Mouse (Mus musculus) forebrain, embryonic 12.5 days (tissue): ENCODE results near the gene Gm48552. TPM values are rescaled to one million over a fixed set of nuclear protein-coding genes. Genes with fewer than 3 reads are reported as not detected.

Source experiments
- ATAC-seq: fragments of 200-750 bp; cut with Nextera tagmentation; 2 replicates; pipeline ENCODE4 v1.8.0; 2017; ENCODE audit warnings: moderate TSS enrichment; ENCODE audit not compliant: low FRiP score
- H3K27ac ChIP-seq: fragments of 300-500 bp; sonication (generic); 2 replicates; pipeline ENCODE4 v1.5.1; 2016; ENCODE audit warnings: mild to moderate bottlenecking
- H3K27me3 ChIP-seq: fragments of 300-500 bp; sonication (generic); 2 replicates; pipeline ENCODE4 v1.6.1; 2016; ENCODE audit warnings: mild to moderate bottlenecking
- H3K36me3 ChIP-seq: fragments of 300-500 bp; sonication (generic); replicated peaks from 2 replicates; pipeline ENCODE4 v1.6.1; 2016; ENCODE audit warnings: mild to moderate bottlenecking
- H3K4me1 ChIP-seq: fragments of 300-500 bp; sonication (generic); 2 replicates; pipeline ENCODE4 v1.6.1; 2016
- H3K4me2 ChIP-seq: fragments of 300-500 bp; sonication (generic); 2 replicates; pipeline ENCODE4 v1.6.1; 2016; ENCODE audit warnings: mild to moderate bottlenecking, moderate library complexity
- H3K4me3 ChIP-seq: fragments of 300-500 bp; sonication (generic); replicated peaks from 2 replicates; pipeline ENCODE4 v1.5.1; 2016; ENCODE audit warnings: mild to moderate bottlenecking
- H3K9ac ChIP-seq: fragments of 300-500 bp; sonication (generic); 2 replicates; pipeline ENCODE4 v1.6.1; 2016; ENCODE audit warnings: mild to moderate bottlenecking
- H3K9me3 ChIP-seq: fragments of 300-500 bp; sonication (generic); 2 replicates; pipeline ENCODE4 v1.6.1; 2016
- WGBS: fragments of 180-500 bp; shearing (Covaris S2); methylation state at CpG from one replicate; pipeline ENCODE4 v1.1.7; 2016; 5-methylcytosine and 5-hydroxymethylcytosine counted together
- polyA plus RNA-seq: library from polyadenylated mRNA; unstranded; fragments of >200 nt; fragmentation: Nextera tagmentation; extraction: Ambion mirVana; gene quantifications from 2 replicates; pipeline ENCODE4 v1.2.1, GENCODE M21; 2016

Gm48552 gene
- polyA plus RNA-seq, 1 experiment from 2014 or later: 1.4 TPM

GRCm38 (mm10) chr10:81412586-81413309, 23.9 kb downstream of the Gm48552 start:
- H3K9ac ChIP-seq: no peak overlapping the region
- H3K4me2 ChIP-seq: no peak overlapping the region
- 77% methylated on average over 16 of the region's 16 CpGs for WGBS
- no peaks in the 10 kb centered on the region for H3K36me3 ChIP-seq
- ATAC-seq: no peak
- peak overlapping the region; percentile 71 for H3K27ac ChIP-seq
- H3K4me1 ChIP-seq: peaks cover 90% of the 10 kb centered on the region
- no peak overlapping the region for H3K4me3 ChIP-seq
- H3K9me3 ChIP-seq: no peaks in the 10 kb centered on the region
- peaks cover 13% of the 10 kb centered on the region for H3K27me3 ChIP-seq

DNA sequence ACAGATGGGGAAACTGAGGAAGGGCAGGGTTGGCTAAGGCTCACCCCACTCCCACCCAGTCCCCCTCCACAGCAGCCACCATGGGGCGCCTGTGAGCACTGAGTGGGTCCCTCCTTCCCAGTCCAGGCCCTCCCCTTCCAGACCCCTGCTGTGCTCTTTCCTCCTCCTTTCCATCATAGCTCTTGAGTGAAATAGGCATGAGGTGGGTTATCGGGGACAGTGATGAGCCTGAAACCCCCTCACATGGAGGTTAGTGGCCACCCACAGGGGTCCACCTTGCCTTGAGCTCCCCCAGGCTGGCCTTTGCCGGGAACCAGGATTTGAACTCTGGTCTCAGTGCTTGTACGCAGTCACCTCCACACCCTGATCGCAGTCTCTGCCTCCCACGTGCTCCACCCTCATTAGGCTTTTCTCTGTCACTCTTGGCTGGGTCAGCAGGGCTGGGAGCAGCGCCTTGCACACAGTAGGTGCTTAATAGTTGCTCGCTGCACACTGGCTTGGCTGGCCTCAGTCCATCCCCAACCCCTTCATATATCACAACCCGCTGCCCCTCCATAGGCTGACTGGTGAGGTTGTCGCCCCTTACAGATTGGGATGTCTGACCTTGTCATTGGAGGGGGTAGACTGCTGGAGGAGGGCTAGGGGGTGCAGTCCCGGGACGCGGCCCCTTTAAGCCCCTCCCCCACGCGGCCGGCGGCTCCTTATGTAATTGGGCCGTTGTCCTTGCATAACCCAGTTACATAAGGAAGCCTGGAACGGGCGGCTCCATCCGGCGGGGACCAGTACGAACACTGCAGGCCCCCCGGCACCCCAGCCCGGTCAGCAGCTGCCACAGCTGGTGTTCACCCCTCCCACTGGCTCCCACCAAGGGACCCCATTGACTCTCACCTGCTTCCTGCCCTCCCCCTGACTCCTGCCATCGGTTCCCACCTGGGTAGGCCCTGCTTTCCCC, 24.8 kb downstream of the Gm48552 start:
- WGBS: 28% methylated on average over 26 of the region's 26 CpGs
- ATAC-seq: peak; percentile 14; the same call in 1 of the 2 replicates
- H3K9ac ChIP-seq: no peak overlapping the region
- H3K4me1 ChIP-seq: peaks cover 90% of the 10 kb centered on the region
- peak overlapping the region; percentile 35 for H3K4me2 ChIP-seq
- peak overlapping the region; percentile 80; the same call in 1 of the 2 replicates for H3K27ac ChIP-seq
- no peaks in the 10 kb centered on the region for H3K9me3 ChIP-seq
- 0 out of 2 replicates have a peak overlapping the region, but pooled peaks have one; percentile 5 for H3K4me3 ChIP-seq
- H3K36me3 ChIP-seq: no peaks in the 10 kb centered on the region
- peaks cover 8% of the 10 kb centered on the region for H3K27me3 ChIP-seq

GRCm38 (mm10) chr10:81414682-81415081, 25.9 kb downstream of the Gm48552 start:
- Histone ChIP-seq H3K27ac (peak overlapping the region; percentile 80; the same call in 1 of the 2 replicates), H3K4me2 (no peak overlapping the region), H3K36me3 (no peaks in the 10 kb centered on the region), H3K9me3 (no peaks in the 10 kb centered on the region), H3K4me3 (no peak overlapping the region), H3K4me1 (peaks cover 84% of the 10 kb centered on the region), H3K27me3 (peaks cover 5% of the 10 kb centered on the region; the same call in 1 of the 2 replicates), H3K9ac (no peak overlapping the region)
- no peak for ATAC-seq

GRCm38 (mm10) chr10:81415146-81415545, 26.3 kb downstream of the Gm48552 start:
- no peak overlapping the region for H3K4me3 ChIP-seq
- H3K27ac ChIP-seq: 0 out of 2 replicates have a peak overlapping the region, but pooled peaks have one; percentile 80
- 75% methylated on average over 5 of the region's 5 CpGs for WGBS
- no peak overlapping the region for H3K4me2 ChIP-seq
- peaks cover 79% of the 10 kb centered on the region for H3K4me1 ChIP-seq
- H3K9ac ChIP-seq: no peak overlapping the region
- H3K9me3 ChIP-seq: no peaks in the 10 kb centered on the region
- ATAC-seq: no peak
- peaks cover 6% of the 10 kb centered on the region for H3K27me3 ChIP-seq
- 0 out of 2 replicates have a peak, but pooled peaks cover 4% of the 10 kb centered on the region for H3K36me3 ChIP-seq

DNA sequence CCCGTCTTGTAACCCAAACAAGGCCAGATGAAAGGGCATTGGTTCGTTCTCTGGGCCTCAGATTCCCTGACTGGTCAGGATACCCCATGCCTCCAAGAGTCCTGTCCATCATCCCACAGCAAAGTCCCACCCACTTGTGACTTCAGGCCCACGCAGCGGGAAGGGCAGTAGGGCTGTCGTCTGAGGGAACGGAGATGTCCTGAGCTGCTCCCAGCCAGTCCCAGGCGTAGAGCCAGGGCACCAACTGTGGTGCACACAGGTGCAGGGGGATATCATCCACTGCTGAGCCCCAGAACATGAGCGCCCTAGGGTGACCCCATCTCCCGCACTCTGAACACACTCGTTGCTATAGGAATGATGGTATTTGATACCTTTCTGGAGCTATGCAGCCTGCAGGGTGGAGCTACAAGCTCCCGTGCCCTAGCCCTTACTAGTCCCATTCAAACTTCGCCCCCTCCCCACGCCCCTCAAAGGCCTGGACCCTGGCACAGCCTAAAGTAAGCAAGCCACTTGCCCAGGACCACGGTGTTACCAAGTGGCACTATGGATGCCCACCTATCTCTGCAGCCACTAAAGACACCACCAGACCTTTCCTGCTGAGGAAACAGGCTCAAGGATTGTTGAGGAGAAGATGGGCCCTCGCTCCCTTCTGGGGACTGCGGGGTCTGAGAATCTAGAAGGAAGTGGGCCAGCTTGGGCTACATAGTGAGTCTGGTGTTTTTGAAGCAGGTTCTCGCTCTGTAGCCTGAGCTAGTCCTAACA, 26.9 kb downstream of the Gm48552 start:
- Histone ChIP-seq H3K27me3 (peaks cover 11% of the 10 kb centered on the region), H3K27ac (peak overlapping the region; percentile 80), H3K4me2 (no peak overlapping the region), H3K4me1 (peaks cover 75% of the 10 kb centered on the region), H3K9ac (no peak overlapping the region), H3K36me3 (0 out of 2 replicates have a peak, but pooled peaks cover 6% of the 10 kb centered on the region), H3K9me3 (no peaks in the 10 kb centered on the region), H3K4me3 (no peak overlapping the region)
- WGBS: 68% methylated on average over 17 of the region's 17 CpGs
- no peak for ATAC-seq

DNA sequence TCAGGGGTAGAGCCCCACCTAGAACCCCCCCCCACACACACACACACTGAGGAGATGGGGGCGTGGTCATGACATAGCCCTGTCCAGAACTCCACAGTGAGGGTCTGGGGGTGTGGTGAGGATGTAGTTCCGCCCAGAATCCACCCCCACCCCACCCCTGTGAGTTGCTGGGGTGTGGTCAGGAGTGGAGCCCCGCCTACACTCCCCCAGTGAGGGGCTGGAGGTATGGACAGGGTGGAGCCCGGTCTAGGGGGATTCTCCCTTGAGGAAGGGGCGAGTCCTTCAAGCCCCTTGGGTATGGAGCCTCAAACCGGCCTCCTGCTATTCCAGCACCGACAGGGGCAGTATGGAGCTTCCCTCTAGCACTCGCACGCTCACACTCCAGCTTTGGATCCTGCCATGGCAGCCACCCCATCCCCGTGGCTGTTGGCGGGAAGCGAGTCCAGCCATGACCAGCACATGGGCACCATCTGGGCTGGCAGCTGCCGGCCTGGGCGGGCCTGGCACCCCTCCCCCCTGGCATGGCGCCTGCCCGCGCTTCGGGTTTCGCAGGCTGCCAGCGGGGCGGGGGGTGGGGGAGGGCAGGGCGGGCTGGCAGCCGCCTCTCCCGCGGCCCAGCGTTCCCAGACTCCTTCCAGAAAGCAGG, 27.9 kb downstream of the Gm48552 start:
- Histone ChIP-seq H3K27ac (peak overlapping the region; percentile 80), H3K9ac (peak overlapping the region; percentile 65), H3K36me3 (0 out of 2 replicates have a peak, but pooled peaks cover 6% of the 10 kb centered on the region), H3K9me3 (no peaks in the 10 kb centered on the region), H3K4me1 (peaks cover 68% of the 10 kb centered on the region), H3K4me3 (peak overlapping the region; percentile 35), H3K4me2 (peak overlapping the region; percentile 64), H3K27me3 (peaks cover 11% of the 10 kb centered on the region; the same call in 1 of the 2 replicates)
- peak; percentile 74 for ATAC-seq
- whole genome bisulfite sequencing: under 1% methylated on average over 17 of the region's 26 CpGs

DNA sequence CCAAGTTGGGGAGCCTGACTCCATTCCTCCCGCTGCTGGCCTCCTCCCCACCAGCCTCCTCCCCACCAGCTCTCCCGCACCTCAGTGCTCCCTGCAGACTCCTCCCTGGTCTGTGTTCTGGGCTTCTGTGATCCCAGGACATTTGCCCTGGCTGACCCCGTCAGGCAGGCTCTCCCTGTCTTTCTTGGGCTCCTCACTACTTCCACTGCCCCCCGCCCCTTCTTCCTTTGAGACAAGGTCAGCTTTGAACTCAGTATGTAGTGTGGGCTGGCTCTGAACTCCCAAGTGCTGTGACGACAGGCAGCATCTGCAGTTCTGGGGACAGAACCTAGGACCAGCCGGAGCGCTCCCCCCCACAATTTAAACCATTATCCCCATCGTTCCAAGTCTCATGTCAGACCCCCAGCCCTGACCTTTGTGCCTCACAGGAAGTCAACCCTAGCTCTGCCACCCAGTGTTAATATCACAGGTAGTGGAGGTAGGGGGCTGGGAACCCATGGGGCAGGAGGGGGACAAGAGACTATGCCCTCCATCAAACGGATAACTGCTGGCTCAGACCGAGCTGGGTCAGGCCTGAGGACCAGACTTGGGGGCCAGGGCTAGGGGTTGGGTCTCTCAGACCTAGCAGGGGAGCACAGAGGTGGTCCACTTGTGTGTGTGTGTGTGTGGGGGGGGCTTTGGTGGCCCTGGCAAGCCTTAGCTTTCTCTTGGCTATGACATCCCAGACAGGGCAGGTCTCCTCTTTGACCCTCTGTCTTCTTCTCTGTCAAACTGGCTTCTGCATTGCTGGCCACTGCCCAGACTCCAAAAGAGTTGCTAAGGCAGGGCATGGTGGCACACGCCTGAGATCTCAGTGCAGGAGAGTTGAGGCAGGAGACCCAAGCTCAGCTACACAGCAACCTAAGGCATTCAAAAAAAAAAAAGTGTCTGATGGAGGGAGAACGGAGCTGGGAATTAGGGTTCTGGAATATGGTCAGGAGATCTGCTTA, 28.7 kb downstream of the Gm48552 start:
- H3K9me3 ChIP-seq: no peaks in the 10 kb centered on the region
- 0 out of 2 replicates have a peak, but pooled peaks cover 6% of the 10 kb centered on the region for H3K36me3 ChIP-seq
- H3K9ac ChIP-seq: peak overlapping the region; percentile 65
- peak overlapping the region; percentile 35 for H3K4me3 ChIP-seq
- peaks cover 61% of the 10 kb centered on the region for H3K4me1 ChIP-seq
- peaks cover 15% of the 10 kb centered on the region for H3K27me3 ChIP-seq
- peak overlapping the region; percentile 64 for H3K4me2 ChIP-seq
- ATAC-seq: no peak
- WGBS: 44% methylated on average over 12 of the region's 12 CpGs
- peak overlapping the region; percentile 80 for H3K27ac ChIP-seq

- H3K9ac ChIP-seq: no peak overlapping the region; the same call in 1 of the 2 replicates
- H3K27me3 ChIP-seq: peaks cover 20% of the 10 kb centered on the region
- 54% methylated on average over 11 of the region's 11 CpGs for WGBS
- no peak for ATAC-seq
- 0 out of 2 replicates have a peak overlapping the region, but pooled peaks have one; percentile 3 for H3K4me2 ChIP-seq
- H3K4me1 ChIP-seq: peaks cover 55% of the 10 kb centered on the region
- no peaks in the 10 kb centered on the region for H3K9me3 ChIP-seq
- H3K4me3 ChIP-seq: no peak overlapping the region
- no peak overlapping the region for H3K27ac ChIP-seq
- 0 out of 2 replicates have a peak, but pooled peaks cover 6% of the 10 kb centered on the region for H3K36me3 ChIP-seq
Observed at GRCm38 (mm10) chr10:81418216-81419070, 29.6 kb downstream of the Gm48552 start.

- H3K9me3 ChIP-seq: no peaks in the 10 kb centered on the region
- H3K9ac ChIP-seq: no peak overlapping the region
- no peak for ATAC-seq
- H3K27ac ChIP-seq: no peak overlapping the region
- peaks cover 51% of the 10 kb centered on the region for H3K4me1 ChIP-seq
- no peak overlapping the region for H3K4me3 ChIP-seq
- 92% methylated on average over 10 of the region's 10 CpGs for WGBS
- 0 out of 2 replicates have a peak, but pooled peaks cover 6% of the 10 kb centered on the region for H3K36me3 ChIP-seq
- no peak overlapping the region for H3K4me2 ChIP-seq
- H3K27me3 ChIP-seq: peaks cover 29% of the 10 kb centered on the region
Observed at GRCm38 (mm10) chr10:81419111-81419928, 30.5 kb downstream of the Gm48552 start.
